Mouse (Mus musculus) spleen, adult 2 months (tissue): ENCODE measurements around the gene Tnni3. TPM values are rescaled to one million over a fixed set of nuclear protein-coding genes. Genes with fewer than 3 reads are reported as not detected.
"Not testable (repeated sequence)": the region's sequence is repeated elsewhere in the genome, so short reads cannot be mapped to it uniquely, and the experiment has no call there.

Experiments used
- DNase-seq, 2 experiments: peaks; one replicate each; pipeline versions ENCODE4 v3.0.0 to v3.0.0-alpha.2; 2012 to 2021; ENCODE audit warnings: low spot score in 2 of 2, low read depth in 1 of 2
- H3K27ac ChIP-seq: fragments of 200-500 bp; 2 replicates; pipeline ENCODE4 v1.5.1; 2012; ENCODE audit warnings: low read length, inconsistent platforms; ENCODE audit not compliant: insufficient read depth
- H3K27me3 ChIP-seq: fragments of 200-500 bp; 2 replicates; pipeline ENCODE4 v1.6.1; 2012; ENCODE audit warnings: mild to moderate bottlenecking, moderate library complexity, low read length, inconsistent platforms; ENCODE audit not compliant: control insufficient read depth, insufficient read depth
- H3K36me3 ChIP-seq: fragments of 200-500 bp; 2 replicates; pipeline ENCODE4 v1.6.1; 2012; ENCODE audit warnings: mild to moderate bottlenecking, low read length, inconsistent platforms; ENCODE audit not compliant: control insufficient read depth, insufficient read depth
- H3K4me1 ChIP-seq: fragments of 200-500 bp; 2 replicates; pipeline ENCODE4 v1.6.1; 2011; ENCODE audit warnings: inconsistent platforms; ENCODE audit not compliant: control insufficient read depth, insufficient read depth, insufficient read length
- H3K4me3 ChIP-seq: fragments of 200-500 bp; 2 replicates; pipeline ENCODE4 v1.5.1; 2011; ENCODE audit warnings: mild to moderate bottlenecking, inconsistent platforms; ENCODE audit not compliant: insufficient read depth, insufficient read length; ENCODE audit errors: extremely low read depth
- CTCF ChIP-seq: fragments of 200-500 bp; IDR thresholded peaks from 2 replicates; pipeline ENCODE4 v1.5.1; 2011; ENCODE audit warnings: mild to moderate bottlenecking, inconsistent platforms; ENCODE audit not compliant: insufficient read depth, insufficient read length, insufficient replicate concordance; ENCODE audit errors: extremely low read depth
- POLR2A ChIP-seq: fragments of 200-500 bp; IDR thresholded peaks from 2 replicates; pipeline ENCODE4 v1.6.1; 2011; ENCODE audit warnings: low read depth, low read length, inconsistent platforms
- WGBS: fragments of 180-500 bp; shearing (Covaris S2); methylation state at CpG from one replicate; pipeline ENCODE4 v1.1.7; 2018; 5-methylcytosine and 5-hydroxymethylcytosine counted together
- polyA plus RNA-seq: library from polyadenylated mRNA; depleted of rRNA; stranded (reverse); fragments of >200 nt; gene quantifications from 2 replicates; pipeline ENCODE4 v1.2.3, GENCODE M21; 2012

The Tnni3 gene
- polyA plus RNA-seq, 1 experiment, result 5.5 TPM

GRCm38 (mm10) chr7:4532005-4532729, 8.1 kb upstream of the Tnni3 start, which contains the start of gene Dnaaf3:
Gene Dnaaf3 (minus strand): TSS chr7:4532453.
- no peak for DNase-seq
- H3K36me3 ChIP-seq, result no peaks in the 10 kb centered on the region
- WGBS, result 14% methylated on average over 28 of the region's 28 CpGs
- H3K27me3 ChIP-seq, result peaks cover 4% of the 10 kb centered on the region
- TF ChIP-seq POLR2A (no peak), CTCF (no peak)
- no peaks in the 10 kb centered on the region for H3K4me1 ChIP-seq
- no peak within 1 kb of the TSS for H3K4me3 ChIP-seq
- no peak within 1 kb of the TSS for H3K27ac ChIP-seq

- WGBS, result 78% methylated on average over 8 of the region's 8 CpGs
- not testable (repeated sequence) for H3K27ac ChIP-seq, H3K36me3 ChIP-seq, H3K27me3 ChIP-seq, DNase-seq, H3K4me1 ChIP-seq, H3K4me3 ChIP-seq
Measured at GRCm38 (mm10) chr7:4530166-4530565, 6.1 kb upstream of the Tnni3 start.

GRCm38 (mm10) chr7:4527302-4527689, 3.3 kb upstream of the Tnni3 start:
- Histone ChIP-seq H3K36me3 (no peaks in the 10 kb centered on the region), H3K4me1 (no peaks in the 10 kb centered on the region), H3K27me3 (peaks cover 2% of the 10 kb centered on the region), H3K27ac (no peak overlapping the region), H3K4me3 (peak overlapping the region; percentile 11; the same call in 1 of the 2 replicates)
- no peak for DNase-seq
- WGBS, result 76% methylated on average over 18 of the region's 18 CpGs
- TF ChIP-seq POLR2A (no peak), CTCF (no peak)

- TF ChIP-seq CTCF (peak; percentile 65), POLR2A (no peak)
- Histone ChIP-seq H3K27ac (peak overlapping the region; percentile 39), H3K27me3 (no peaks in the 10 kb centered on the region), H3K4me3 (peak overlapping the region; percentile 51), H3K4me1 (no peaks in the 10 kb centered on the region), H3K36me3 (no peaks in the 10 kb centered on the region)
- 29% methylated on average over 40 of the region's 40 CpGs for WGBS
- DNase-seq, result peak; percentile 63 to 79
Measured at GRCm38 (mm10) chr7:4526341-4527301, 2.6 kb upstream of the Tnni3 start.

GRCm38 (mm10) chr7:4523205-4524130, 561 bp downstream of the Tnni3 start:
- Histone ChIP-seq H3K27ac (no peak overlapping the region), H3K4me3 (no peak overlapping the region), H3K27me3 (no peaks in the 10 kb centered on the region), H3K4me1 (no peaks in the 10 kb centered on the region), H3K36me3 (no peaks in the 10 kb centered on the region)
- TF ChIP-seq POLR2A, result no peak
- TF ChIP-seq CTCF, result no peak
- DNase-seq, result no peak
- 90% methylated on average over 33 of the region's 33 CpGs for WGBS

- Histone ChIP-seq H3K27ac (no peak overlapping the region), H3K4me3 (no peak overlapping the region), H3K36me3 (no peaks in the 10 kb centered on the region), H3K27me3 (no peaks in the 10 kb centered on the region), H3K4me1 (peaks cover 2% of the 10 kb centered on the region; the same call in 1 of the 2 replicates)
- 76% methylated on average over 6 of the region's 6 CpGs for WGBS
- no peak for DNase-seq
- TF ChIP-seq POLR2A, result no peak
- TF ChIP-seq CTCF, result no peak
Measured at GRCm38 (mm10) chr7:4522292-4522691, 1.7 kb downstream of the Tnni3 start.
